ENCODE assay signal across 16 mouse cellular contexts in the genomic region with DNA sequence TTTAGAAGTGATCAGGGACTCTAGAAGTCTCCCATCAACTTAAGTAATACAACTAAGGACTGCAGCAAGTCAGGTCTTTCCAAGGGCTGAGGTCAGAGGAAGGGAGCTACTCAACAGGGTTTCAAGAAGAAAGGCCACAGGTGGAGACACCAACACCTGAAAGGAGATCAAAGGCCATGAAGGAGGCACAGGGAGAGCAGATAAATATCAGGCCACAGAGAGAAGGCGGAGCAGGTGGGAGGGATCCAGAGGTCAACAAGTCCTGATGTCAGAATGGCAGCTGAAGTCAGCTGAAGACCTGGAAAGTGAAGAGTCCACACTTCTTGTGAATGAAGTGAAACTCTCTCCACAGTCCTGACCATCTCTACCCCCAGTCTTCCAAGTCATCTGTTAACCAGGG. TPM values are rescaled to one million over a fixed set of nuclear protein-coding genes. Genes with fewer than 3 reads are reported as not detected.
DNase-seq lines count a peak whose midpoint lies in the region; ATAC-seq and TF ChIP-seq lines count a peak whose summit lies in the region.
"Had no signal": no experiment of that assay in that cellular context is flagged by ENCODE, and none has a peak within 500 bp of the region (broad histone marks: within the 10 kb centered on the region; RNA-seq: fewer than 3 reads in every experiment).

No protein-coding gene starts in this region.

- H3K9me3 ChIP-seq in midbrain, embryonic 13.5 days, result no peaks in the 10 kb centered on the region

- H3K36me3 ChIP-seq in midbrain, embryonic 13.5 days, result no peaks in the 10 kb centered on the region

- 0 out of 2 replicates have a peak, but pooled peaks have one; percentile 4 for ATAC-seq in megakaryocyte progenitor cell, adult 5-6 weeks (replicated peaks; ENCODE audit: poor library complexity)
- ATAC-seq in midbrain, embryonic 13.5 days, result no peak
- ATAC-seq: midbrain, embryonic 16.5 days; Patski had no signal

- 95% methylated on average over 1 of the region's 1 CpGs for WGBS in cerebellum, adult 2 months
- WGBS in midbrain, embryonic 13.5 days, result 96% methylated on average over 1 of the region's 1 CpGs

- H3K27ac ChIP-seq in cerebellum, adult 2 months (ENCODE audit: insufficient read depth, low read length), result peak overlapping the region; percentile 23; the same call in 1 of the 2 replicates
- peak overlapping the region; percentile 94 for H3K27ac ChIP-seq in layer of hippocampus, adult 2 months
- no peak overlapping the region for H3K27ac ChIP-seq in midbrain, embryonic 13.5 days

- no peaks in the 10 kb centered on the region for H3K4me1 ChIP-seq in cerebellum, adult 2 months (ENCODE audit: control insufficient read depth, insufficient read depth, low read length)
- H3K4me1 ChIP-seq in midbrain, embryonic 13.5 days (replicated peaks), result peaks cover 7% of the 10 kb centered on the region; the same call in 1 of the 2 replicates

- TF ChIP-seq CTCF in cerebellum, adult 2 months (IDR thresholded peaks at IDR 0.05; ENCODE audit: borderline replicate concordance, insufficient read depth, low read depth, low read length), result no peak
- no peak for TF ChIP-seq CTCF in layer of hippocampus, adult 2 months (conservative IDR thresholded peaks at IDR 0.05)

- no peak overlapping the region for H3K9ac ChIP-seq in midbrain, embryonic 13.5 days (replicated peaks)

- no peak overlapping the region for H3K4me2 ChIP-seq in midbrain, embryonic 13.5 days (replicated peaks)

- H3K27me3 ChIP-seq in cerebellum, adult 2 months (ENCODE audit: control insufficient read depth, insufficient read depth, low read length), result no peaks in the 10 kb centered on the region
- peaks cover 11% of the 10 kb centered on the region for H3K27me3 ChIP-seq in midbrain, embryonic 13.5 days
- H3K27me3 ChIP-seq: Patski had no signal

- no peak for DNase-seq in cerebellum, adult 2 months
- no peak for DNase-seq in cerebellum, adult 18-20 months
- DNase-seq in layer of hippocampus, adult 2 months (ENCODE audit: low spot score in 2 of 2), result no peak
- DNase-seq in layer of hippocampus, adult 9-10 months (ENCODE audit: low spot score), result no peak
- peak; percentile 38 for DNase-seq in gonadal fat pad, adult 2 months (ENCODE audit: low read depth)
- DNase-seq in cerebellum, adult 9-10 months, result no peak
- DNase-seq: adrenal gland, postnatal 36 days; cerebellum, postnatal 36 days; gastrocnemius, postnatal 25 days had no signal

- no peak for TF ChIP-seq POLR2A in cerebellum, adult 2 months (IDR thresholded peaks at IDR 0.05; ENCODE audit: borderline replicate concordance, insufficient read depth, low read length)

- H3K4me3 ChIP-seq in cerebellum, adult 2 months (replicated peaks; ENCODE audit: insufficient read depth, low read depth, low read length), result no peak overlapping the region
- peak overlapping the region; percentile 13; the same call in 1 of the 2 replicates for H3K4me3 ChIP-seq in layer of hippocampus, adult 2 months
- H3K4me3 ChIP-seq in midbrain, embryonic 13.5 days (replicated peaks), result no peak overlapping the region

RNA-seq across cellular contexts. Expression of gene Arap2, which starts 2.9 kb away (rescaled TPM):
- polyA plus RNA-seq in cerebellum, adult 2 months (2012; rRNA removed), result 28.0 and 29.1 TPM in 2 replicates
- total RNA-seq in layer of hippocampus, adult 2 months (2021), result 10 to 100 TPM; 48.6 to 49.8 TPM
- polyA plus RNA-seq in gonadal fat pad, adult 2 months (2012; rRNA removed), result 5.9 and 9.8 TPM in 2 replicates
- 37.3 and 45.4 TPM in 2 replicates for total RNA-seq in megakaryocyte progenitor cell, adult 5-6 weeks (2015)
- total RNA-seq in megakaryocyte progenitor cell, adult 5-6 weeks (2017), result 29.0 and 36.1 TPM in 2 replicates
- polyA plus RNA-seq in midbrain, embryonic 13.5 days (2015; fragmentation: Nextera tagmentation; extraction: Ambion mirVana), result 1.0 and 2.5 TPM in 2 replicates

RNA-seq across cellular contexts. Expression of gene Dthd1, which starts 50.6 kb away (rescaled TPM):
- polyA plus RNA-seq in cerebellum, adult 2 months (2012; rRNA removed), result 0.06 TPM in 1 of 2 replicates, not detected in the other
- under 1 TPM in 1 of 2 experiments, not detected in 1; 0.15 TPM for total RNA-seq in layer of hippocampus, adult 2 months (2021)
- polyA plus RNA-seq in gonadal fat pad, adult 2 months (2012; rRNA removed), result not detected in 2 replicates
- 0.15 TPM in 1 of 2 replicates, not detected in the other for total RNA-seq in megakaryocyte progenitor cell, adult 5-6 weeks (2015)
- not detected in 2 replicates for total RNA-seq in megakaryocyte progenitor cell, adult 5-6 weeks (2017)
- polyA plus RNA-seq in midbrain, embryonic 13.5 days (2015; fragmentation: Nextera tagmentation; extraction: Ambion mirVana), result not detected in 2 replicates
- total RNA-seq: adrenal gland, postnatal 36 days; gastrocnemius, postnatal 25 days had no signal
- polyA plus RNA-seq: large intestine, adult 2 months; limb, embryonic 14.5 days; midbrain, embryonic 16.5 days; Patski; urinary bladder, adult 2 months had no signal
